Mouse (Mus musculus): Measurements from ENCODE around the gene Git2. TPM values are rescaled to one million over a fixed set of nuclear protein-coding genes. Genes with fewer than 3 reads are reported as not detected.

Gene Git2
- total and polyA plus RNA-seq, 3 experiments: 24.0 to 71.7 (median 64.9) TPM

DNA sequence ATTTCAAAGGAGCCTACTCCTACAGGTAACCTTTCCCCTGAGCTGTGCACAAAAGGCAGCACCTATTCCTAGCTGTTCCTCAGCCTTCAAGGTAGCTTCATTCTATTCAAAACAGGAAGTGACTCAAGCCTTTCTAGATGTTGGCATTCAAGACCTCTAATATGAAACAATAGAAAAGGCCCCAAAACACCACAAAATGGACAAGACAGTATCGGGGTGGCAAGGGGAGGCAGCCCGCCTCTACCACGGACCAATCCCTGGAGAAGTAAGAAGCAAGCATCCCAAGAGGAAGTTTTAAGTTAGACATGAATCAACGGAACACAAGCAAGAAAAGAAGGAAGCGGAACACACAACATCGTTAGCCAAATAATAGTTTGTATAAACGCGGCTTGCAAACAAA is 3.5 kb downstream of the Git2 start:
- Histone ChIP-seq H3K79me2 (ENCODE audit: control insufficient read depth, insufficient read depth, low read length, poor library complexity) (peaks cover 81% of the 10 kb centered on the region), H3K4me1 (ENCODE audit: control insufficient read depth in 1 of 2, insufficient read depth in 2 of 2, low read length in 2 of 2) (peaks cover 0 to 13% of the 10 kb centered on the region in 2 experiments; a peak in 3 of 4 replicates), H3K27me3 (ENCODE audit: control insufficient read depth in 1 of 2, insufficient read depth in 2 of 2, low read length in 2 of 2) (no peaks in the 10 kb centered on the region), H3K27ac (ENCODE audit: control insufficient read depth, low read depth, low read length) (peak overlapping the region; percentile 80), H3K36me3 (ENCODE audit: control insufficient read depth in 1 of 2, insufficient read depth in 2 of 2, low read length in 2 of 2) (peaks cover 3 to 11% of the 10 kb centered on the region in 2 experiments), H3K4me3 (ENCODE audit: control insufficient read depth in 1 of 2, insufficient read depth in 1 of 2, low read depth in 2 of 2, low read length in 2 of 2) (peak overlapping the region; percentile 71 to 77), H3K9ac (ENCODE audit: control insufficient read depth, low read depth, low read length, poor library complexity, severe bottlenecking) (peak overlapping the region; percentile 94), H3K9me3 (replicated peaks; ENCODE audit: insufficient read depth, low read length) (no peaks in the 10 kb centered on the region)
- DNase-seq (ENCODE audit: low read depth, low spot score): peak; percentile 72
- TF ChIP-seq USF1 (IDR thresholded peaks at IDR 0.05; ENCODE audit: low read depth, low read length) (no peak), ELF1 (IDR thresholded peaks at IDR 0.05; ENCODE audit: low read depth, low read length) (peak; percentile 37; the same call in 1 of the 2 replicates)

DNA sequence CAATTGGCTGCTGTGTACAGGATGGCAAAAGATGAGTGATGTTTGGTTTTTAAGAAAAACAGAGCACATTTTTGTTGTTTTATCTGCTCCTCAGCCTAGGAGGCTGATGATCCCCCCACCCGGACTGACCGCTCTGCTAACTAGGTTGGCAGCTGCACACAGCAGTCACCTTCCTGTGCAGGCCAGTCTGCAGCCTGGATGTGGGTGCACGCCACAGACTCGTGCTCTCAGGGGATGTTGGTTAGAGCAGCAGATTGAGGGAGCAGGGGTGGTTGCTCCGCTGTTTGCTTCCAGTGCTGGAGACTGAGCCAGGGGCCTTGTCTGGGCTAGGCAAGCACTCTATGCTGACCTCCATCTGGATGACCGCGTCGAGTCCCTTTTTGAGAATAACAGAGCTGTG is 5.5 kb downstream of the Git2 start:
- Histone ChIP-seq H3K4me3 (ENCODE audit: control insufficient read depth in 1 of 2, insufficient read depth in 1 of 2, low read depth in 2 of 2, low read length in 2 of 2) (no peak overlapping the region), H3K79me2 (ENCODE audit: control insufficient read depth, insufficient read depth, low read length, poor library complexity) (peaks cover 63% of the 10 kb centered on the region), H3K36me3 (ENCODE audit: control insufficient read depth in 1 of 2, insufficient read depth in 2 of 2, low read length in 2 of 2) (peaks cover 2 to 7% of the 10 kb centered on the region in 2 experiments; a peak in 2 of 4 replicates), H3K9me3 (replicated peaks; ENCODE audit: insufficient read depth, low read length) (no peaks in the 10 kb centered on the region), H3K9ac (ENCODE audit: control insufficient read depth, low read depth, low read length, poor library complexity, severe bottlenecking) (no peak overlapping the region), H3K27ac (ENCODE audit: control insufficient read depth, low read depth, low read length) (no peak overlapping the region), H3K27me3 (ENCODE audit: control insufficient read depth in 1 of 2, insufficient read depth in 2 of 2, low read length in 2 of 2) (no peaks in the 10 kb centered on the region), H3K4me1 (ENCODE audit: control insufficient read depth in 1 of 2, insufficient read depth in 2 of 2, low read length in 2 of 2) (peaks cover 0 to 5% of the 10 kb centered on the region in 2 experiments; a peak in 1 of 4 replicates)
- no peak for TF ChIP-seq ZNF384 (IDR thresholded peaks at IDR 0.05; ENCODE audit: low read depth, low read length)
- no peak for TF ChIP-seq ELF1 (IDR thresholded peaks at IDR 0.05; ENCODE audit: low read depth, low read length)
- TF ChIP-seq MAZ (IDR thresholded peaks at IDR 0.05; ENCODE audit: low read depth, low read length): no peak
- TF ChIP-seq GABPA (IDR thresholded peaks at IDR 0.05; ENCODE audit: low read depth, low read length): no peak
- TF ChIP-seq RCOR1 (IDR thresholded peaks at IDR 0.05; ENCODE audit: low read depth, low read length): no peak
- no peak for TF ChIP-seq MEF2A (IDR thresholded peaks at IDR 0.05; ENCODE audit: extremely low read depth, insufficient replicate concordance, low read depth, low read length, poor library complexity, severe bottlenecking)
- no peak for DNase-seq (ENCODE audit: low read depth, low spot score)

DNA sequence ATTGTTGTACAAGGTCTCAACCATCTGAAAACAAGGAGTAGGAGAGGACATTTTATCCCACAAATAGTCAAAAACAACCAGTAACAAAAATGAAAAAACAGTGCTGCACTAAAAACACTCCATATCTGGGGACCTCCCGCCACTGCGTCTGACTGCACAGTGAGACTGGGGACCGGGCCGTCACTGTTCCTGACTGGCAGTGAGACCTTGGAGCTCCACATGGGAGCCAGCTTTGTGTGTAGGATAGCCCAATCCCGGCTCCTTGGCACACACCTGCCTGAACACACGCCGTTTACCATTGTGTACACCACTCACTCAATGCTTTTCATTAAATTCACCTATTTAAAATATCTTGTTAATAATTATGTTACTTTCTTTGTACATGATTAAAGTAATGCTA is 8.1 kb downstream of the Git2 start:
- Histone ChIP-seq H3K36me3 (ENCODE audit: control insufficient read depth in 1 of 2, insufficient read depth in 2 of 2, low read length in 2 of 2) (peaks cover 2 to 13% of the 10 kb centered on the region in 2 experiments; a peak in 2 of 4 replicates), H3K9ac (ENCODE audit: control insufficient read depth, low read depth, low read length, poor library complexity, severe bottlenecking) (no peak overlapping the region), H3K27ac (ENCODE audit: control insufficient read depth, low read depth, low read length) (no peak overlapping the region), H3K9me3 (replicated peaks; ENCODE audit: insufficient read depth, low read length) (no peaks in the 10 kb centered on the region), H3K4me1 (ENCODE audit: control insufficient read depth in 1 of 2, insufficient read depth in 2 of 2, low read length in 2 of 2) (peaks cover 0 to 5% of the 10 kb centered on the region in 2 experiments; a peak in 1 of 4 replicates), H3K4me3 (ENCODE audit: control insufficient read depth in 1 of 2, insufficient read depth in 1 of 2, low read depth in 2 of 2, low read length in 2 of 2) (no peak overlapping the region), H3K79me2 (ENCODE audit: control insufficient read depth, insufficient read depth, low read length, poor library complexity) (peaks cover 43% of the 10 kb centered on the region), H3K27me3 (ENCODE audit: control insufficient read depth in 1 of 2, insufficient read depth in 2 of 2, low read length in 2 of 2) (no peaks in the 10 kb centered on the region)
- DNase-seq (ENCODE audit: low read depth, low spot score): no peak
- no peak for TF ChIP-seq MEF2A (IDR thresholded peaks at IDR 0.05; ENCODE audit: extremely low read depth, insufficient replicate concordance, low read depth, low read length, poor library complexity, severe bottlenecking)
- TF ChIP-seq MAZ (IDR thresholded peaks at IDR 0.05; ENCODE audit: low read depth, low read length): no peak
- no peak for TF ChIP-seq BHLHE40 (IDR thresholded peaks at IDR 0.05; ENCODE audit: borderline replicate concordance, low read depth, low read length)
- no peak for TF ChIP-seq SIN3A (IDR thresholded peaks at IDR 0.05; ENCODE audit: low read length)
- no peak for TF ChIP-seq JUND (IDR thresholded peaks at IDR 0.05; ENCODE audit: low read depth, low read length)
- TF ChIP-seq CHD2 (IDR thresholded peaks at IDR 0.05; ENCODE audit: low read length): no peak
- no peak for TF ChIP-seq HCFC1 (IDR thresholded peaks at IDR 0.05; ENCODE audit: low read depth, low read length)
- TF ChIP-seq SMC3 (IDR thresholded peaks at IDR 0.05; ENCODE audit: low read depth, low read length): no peak
- TF ChIP-seq POLR2AphosphoS5 (IDR thresholded peaks at IDR 0.05; ENCODE audit: borderline replicate concordance, low read depth, low read length): no peak
- TF ChIP-seq USF2 (IDR thresholded peaks at IDR 0.05; ENCODE audit: borderline replicate concordance in 1 of 2, insufficient read depth in 1 of 2, low read depth in 1 of 2, low read length in 2 of 2): no peak
